Mouse (Mus musculus): Measurements from ENCODE around the gene Pjvk. TPM values are rescaled to one million over a fixed set of nuclear protein-coding genes. Genes with fewer than 3 reads are reported as not detected.

Gene Pjvk
- total and polyA plus RNA-seq, 3 experiments, result 0.08 TPM; not detected in 2

- no peaks in the 10 kb centered on the region for H3K79me2 ChIP-seq (replicated peaks; ENCODE audit: control insufficient read depth, insufficient read depth, low read length)
- no peak for DNase-seq
- no peak overlapping the region for H3K27ac ChIP-seq
These were observed 38.7 kb downstream of the Pjvk start for GRCm38 (mm10) chr2:76686986-76687385.

GRCm38 (mm10) chr2:76687608-76688007, 39.3 kb downstream of the Pjvk start:
- WGBS, result 74% methylated on average over 3 of the region's 3 CpGs
- peaks cover 2% of the 10 kb centered on the region for H3K4me1 ChIP-seq (ENCODE audit: control insufficient read depth, insufficient read depth, low read length)
- no peak for TF ChIP-seq EP300 (IDR thresholded peaks at IDR 0.05; ENCODE audit: insufficient read depth, low read depth, low read length)
- TF ChIP-seq POLR2A (IDR thresholded peaks at IDR 0.05; ENCODE audit: insufficient read depth, low read depth, low read length), result no peak
- no peak for TF ChIP-seq CTCF (IDR thresholded peaks at IDR 0.05)
- no peaks in the 10 kb centered on the region for H3K79me2 ChIP-seq (replicated peaks; ENCODE audit: control insufficient read depth, insufficient read depth, low read length)
- H3K27ac ChIP-seq, result no peak overlapping the region
- DNase-seq, result no peak
- no peak overlapping the region for H3K9ac ChIP-seq (ENCODE audit: low read depth, low read length)
- H3K4me3 ChIP-seq, result no peak overlapping the region
- H3K27me3 ChIP-seq (ENCODE audit: control insufficient read depth, insufficient read depth, low read length), result no peaks in the 10 kb centered on the region
- intact Hi-C loops (cut with DNase I), result no loop called here
- H3K36me3 ChIP-seq (ENCODE audit: control insufficient read depth, insufficient read depth, low read length), result peaks cover 6% of the 10 kb centered on the region

More at GRCm38 (mm10) chr2:76686986-76687385, 38.7 kb downstream of the Pjvk start:
- Histone ChIP-seq H3K36me3 (ENCODE audit: control insufficient read depth, insufficient read depth, low read length) (peaks cover 6% of the 10 kb centered on the region), H3K4me3 (no peak overlapping the region), H3K4me1 (ENCODE audit: control insufficient read depth, insufficient read depth, low read length) (peaks cover 2% of the 10 kb centered on the region), H3K27me3 (ENCODE audit: control insufficient read depth, insufficient read depth, low read length) (no peaks in the 10 kb centered on the region), H3K9ac (ENCODE audit: low read depth, low read length) (no peak overlapping the region)
- intact Hi-C loops (cut with DNase I), result no loop called here
- 98% methylated on average over 3 of the region's 3 CpGs for WGBS
- TF ChIP-seq CTCF (IDR thresholded peaks at IDR 0.05), result no peak
- TF ChIP-seq EP300 (IDR thresholded peaks at IDR 0.05; ENCODE audit: insufficient read depth, low read depth, low read length), result no peak
- no peak for TF ChIP-seq POLR2A (IDR thresholded peaks at IDR 0.05; ENCODE audit: insufficient read depth, low read depth, low read length)

GRCm38 (mm10) chr2:76688162-76688561, 39.9 kb downstream of the Pjvk start:
- 41% methylated on average over 7 of the region's 7 CpGs for WGBS
- H3K9ac ChIP-seq (ENCODE audit: low read depth, low read length), result no peak overlapping the region
- H3K4me3 ChIP-seq, result no peak overlapping the region
- peaks cover 8% of the 10 kb centered on the region for H3K36me3 ChIP-seq (ENCODE audit: control insufficient read depth, insufficient read depth, low read length)
- H3K27me3 ChIP-seq (ENCODE audit: control insufficient read depth, insufficient read depth, low read length), result no peaks in the 10 kb centered on the region
- H3K27ac ChIP-seq, result no peak overlapping the region
- intact Hi-C loops (cut with DNase I), result no loop called here
- H3K79me2 ChIP-seq (replicated peaks; ENCODE audit: control insufficient read depth, insufficient read depth, low read length), result no peaks in the 10 kb centered on the region
- TF ChIP-seq CTCF (IDR thresholded peaks at IDR 0.05) (no peak), EP300 (IDR thresholded peaks at IDR 0.05; ENCODE audit: insufficient read depth, low read depth, low read length) (no peak), POLR2A (IDR thresholded peaks at IDR 0.05; ENCODE audit: insufficient read depth, low read depth, low read length) (no peak)
- no peak for DNase-seq
- peaks cover 2% of the 10 kb centered on the region for H3K4me1 ChIP-seq (ENCODE audit: control insufficient read depth, insufficient read depth, low read length)

- no peaks in the 10 kb centered on the region for H3K79me2 ChIP-seq (replicated peaks; ENCODE audit: control insufficient read depth, insufficient read depth, low read length)
- H3K9ac ChIP-seq (ENCODE audit: low read depth, low read length), result no peak overlapping the region; the same call in 1 of the 2 replicates
- 42% methylated on average over 12 of the region's 12 CpGs for WGBS
- TF ChIP-seq EP300 (IDR thresholded peaks at IDR 0.05; ENCODE audit: insufficient read depth, low read depth, low read length) (peak; percentile 90), CTCF (IDR thresholded peaks at IDR 0.05) (no peak), POLR2A (IDR thresholded peaks at IDR 0.05; ENCODE audit: insufficient read depth, low read depth, low read length) (0 out of 2 replicates have a peak, but pooled peaks have one; percentile 10)
- peak overlapping the region; percentile 40 for H3K27ac ChIP-seq
- H3K36me3 ChIP-seq (ENCODE audit: control insufficient read depth, insufficient read depth, low read length), result peaks cover 12% of the 10 kb centered on the region
- intact Hi-C loops (cut with DNase I), result loop anchor here (2.0 kb wide), 1 partner anchor 16 kb away; the partner anchor contains the start of gene Plekha3
- H3K4me3 ChIP-seq, result no peak overlapping the region
- no peaks in the 10 kb centered on the region for H3K27me3 ChIP-seq (ENCODE audit: control insufficient read depth, insufficient read depth, low read length)
- peak; percentile 76 to 81 for DNase-seq
- H3K4me1 ChIP-seq (ENCODE audit: control insufficient read depth, insufficient read depth, low read length), result peaks cover 2% of the 10 kb centered on the region
These were observed 42.3 kb downstream of the Pjvk start for GRCm38 (mm10) chr2:76690436-76691204.

GRCm38 (mm10) chr2:76693765-76694164, 45.5 kb downstream of the Pjvk start:
- Histone ChIP-seq H3K36me3 (ENCODE audit: control insufficient read depth, insufficient read depth, low read length) (peaks cover 14% of the 10 kb centered on the region), H3K9ac (ENCODE audit: low read depth, low read length) (no peak overlapping the region), H3K27ac (no peak overlapping the region), H3K4me3 (no peak overlapping the region), H3K4me1 (ENCODE audit: control insufficient read depth, insufficient read depth, low read length) (peaks cover 2% of the 10 kb centered on the region), H3K79me2 (replicated peaks; ENCODE audit: control insufficient read depth, insufficient read depth, low read length) (no peaks in the 10 kb centered on the region), H3K27me3 (ENCODE audit: control insufficient read depth, insufficient read depth, low read length) (no peaks in the 10 kb centered on the region)
- WGBS, result 86% methylated on average over 5 of the region's 5 CpGs
- TF ChIP-seq CTCF (IDR thresholded peaks at IDR 0.05) (no peak), EP300 (IDR thresholded peaks at IDR 0.05; ENCODE audit: insufficient read depth, low read depth, low read length) (no peak), POLR2A (IDR thresholded peaks at IDR 0.05; ENCODE audit: insufficient read depth, low read depth, low read length) (no peak)
- no peak for DNase-seq
- intact Hi-C loops (cut with DNase I), result no loop called here

- TF ChIP-seq EP300 (IDR thresholded peaks at IDR 0.05; ENCODE audit: insufficient read depth, low read depth, low read length) (no peak), POLR2A (IDR thresholded peaks at IDR 0.05; ENCODE audit: insufficient read depth, low read depth, low read length) (no peak), CTCF (IDR thresholded peaks at IDR 0.05) (no peak)
- Histone ChIP-seq H3K27ac (no peak overlapping the region), H3K9ac (ENCODE audit: low read depth, low read length) (no peak overlapping the region), H3K4me1 (ENCODE audit: control insufficient read depth, insufficient read depth, low read length) (peaks cover 1% of the 10 kb centered on the region), H3K36me3 (ENCODE audit: control insufficient read depth, insufficient read depth, low read length) (peaks cover 14% of the 10 kb centered on the region), H3K79me2 (replicated peaks; ENCODE audit: control insufficient read depth, insufficient read depth, low read length) (no peaks in the 10 kb centered on the region), H3K27me3 (ENCODE audit: control insufficient read depth, insufficient read depth, low read length) (no peaks in the 10 kb centered on the region), H3K4me3 (no peak overlapping the region)
- intact Hi-C loops (cut with DNase I), result no loop called here
- DNase-seq, result no peak
- WGBS, result 49% methylated on average over 6 of the region's 6 CpGs
These were observed 47.0 kb downstream of the Pjvk start for GRCm38 (mm10) chr2:76695290-76695689.
